Mouse (Mus musculus) T-helper 1 cell (primary cell): ENCODE results near the gene Exoc3l.

ENCODE experiments used
- in situ Hi-C: fragments of 300-600 bp; cut with MboI, MseI; formaldehyde crosslinking; loops from one replicate; pipeline ENCODE4 v1.15.1; 2025; ENCODE audit warnings: high pct_unique_total_duplicates

The Exoc3l gene

GRCm38 (mm10) chr8:105241016-105241415 is 54.9 kb downstream of the Exoc3l start:
- in situ Hi-C loops = no loop called here
